Mouse (Mus musculus) liver, adult (tissue): ENCODE measurements at regions not wholly inside any gene's neighbourhood (a gene's known extent, or its start where the extent isn't known, plus 50 kb on each side); places are given as distances from the start of the nearest gene placed in this dataset.

Experiments used
- GATA4 ChIP-seq: IDR thresholded peaks from 2 replicates; pipeline ENCODE4 v1.6.1; 2014; ENCODE audit warnings: mild to moderate bottlenecking, low read length; ENCODE audit not compliant: insufficient replicate concordance

- no peak for TF ChIP-seq GATA4
Observed at GRCm38 (mm10) chr8:93674721-93675120, 135.0 kb upstream of the Gnao1 start.

- TF ChIP-seq GATA4 = no peak
Observed at GRCm38 (mm10) chr8:93683773-93684391, 125.9 kb upstream of the Gnao1 start.

- TF ChIP-seq GATA4 = no peak
Observed at GRCm38 (mm10) chr8:93684392-93684791, 125.4 kb upstream of the Gnao1 start.

GRCm38 (mm10) chr8:93688845-93689244 is 120.9 kb upstream of the Gnao1 start:
- TF ChIP-seq GATA4 = no peak

GRCm38 (mm10) chr8:93689832-93690471 is 119.8 kb upstream of the Gnao1 start:
- no peak for TF ChIP-seq GATA4

GRCm38 (mm10) chr8:93691375-93691774 is 118.4 kb upstream of the Gnao1 start:
- no peak for TF ChIP-seq GATA4

- no peak for TF ChIP-seq GATA4
Observed at GRCm38 (mm10) chr8:93691826-93692225, 117.9 kb upstream of the Gnao1 start.

- no peak for TF ChIP-seq GATA4
Observed at GRCm38 (mm10) chr8:93697206-93697605, 112.6 kb upstream of the Gnao1 start.

GRCm38 (mm10) chr8:93698508-93698907 is 111.3 kb upstream of the Gnao1 start:
- no peak for TF ChIP-seq GATA4

- no peak for TF ChIP-seq GATA4
Observed at GRCm38 (mm10) chr8:93701391-93701790, 108.4 kb upstream of the Gnao1 start.

GRCm38 (mm10) chr8:93712066-93712706 is 97.6 kb upstream of the Gnao1 start:
- TF ChIP-seq GATA4 = no peak

- no peak for TF ChIP-seq GATA4
Observed at GRCm38 (mm10) chr8:93713221-93713620, 96.5 kb upstream of the Gnao1 start.

GRCm38 (mm10) chr8:93724896-93725489 is 84.8 kb upstream of the Gnao1 start:
- TF ChIP-seq GATA4 = no peak

- no peak for TF ChIP-seq GATA4
Observed at GRCm38 (mm10) chr8:93729124-93729930, 80.4 kb upstream of the Gnao1 start.
